Mouse (Mus musculus) right cerebral cortex, postnatal 10 days (tissue): ENCODE results near the gene Wwp2.

ENCODE experiments used
- DNase-seq, 2 experiments: peaks; one replicate each; pipeline ENCODE4 v3.0.0; 2021; ENCODE audit warnings: low spot score in 2 of 2

Wwp2 gene

DNA sequence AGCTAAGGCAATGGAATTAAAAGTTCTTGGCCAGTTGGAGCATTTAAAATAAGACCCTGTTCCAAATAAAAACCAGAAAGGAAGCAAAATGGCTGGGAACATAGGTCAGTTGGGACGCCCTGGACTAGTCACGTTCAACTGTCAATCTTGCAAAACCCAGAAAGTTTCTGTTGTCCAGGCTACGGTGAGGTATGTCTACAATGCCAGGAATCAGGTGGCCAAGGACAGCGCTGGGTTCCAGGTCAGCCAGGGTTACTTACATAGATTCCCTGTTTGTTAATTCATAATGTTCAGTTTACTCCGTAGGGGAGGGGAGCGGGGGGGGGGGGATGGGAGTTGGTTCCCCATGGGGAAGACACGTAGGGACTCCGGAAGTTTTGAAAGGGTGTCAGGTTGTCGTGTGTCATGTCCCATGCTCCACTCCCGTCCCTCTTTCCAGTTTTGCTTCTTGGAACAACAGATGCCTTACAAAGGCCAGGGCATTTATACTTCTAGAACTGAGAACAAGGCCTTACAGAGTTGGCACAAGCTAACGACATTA, 674 bp upstream of the Wwp2 start:
- no peak for DNase-seq

DNA sequence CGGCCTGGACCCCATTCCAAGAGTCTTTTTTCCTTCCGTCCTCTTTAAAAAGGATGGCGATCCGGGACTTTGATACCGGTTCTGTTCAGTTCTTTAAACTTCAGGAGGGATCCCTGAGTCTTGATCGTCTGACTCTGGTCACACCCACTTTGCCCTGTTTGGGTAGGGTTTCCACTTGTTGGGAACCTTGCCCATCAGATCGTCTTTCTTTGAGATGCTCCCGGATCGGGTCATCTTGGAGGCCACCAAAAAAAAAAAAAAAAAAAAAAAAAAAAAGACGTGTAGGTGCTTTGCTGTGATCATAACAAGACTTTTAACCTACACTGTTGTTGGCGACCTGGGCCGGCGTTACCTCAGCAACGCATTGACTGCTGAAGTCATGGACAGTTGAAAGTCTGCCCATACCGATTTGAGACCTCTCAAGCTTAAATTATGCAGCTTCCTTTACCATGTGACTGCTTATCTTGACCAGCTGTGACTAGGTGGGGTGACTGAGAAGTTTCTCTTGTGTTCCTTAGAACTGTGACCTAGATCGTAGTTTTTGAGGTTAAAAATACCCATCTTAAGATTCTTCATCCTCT, 766 bp downstream of the Wwp2 start:
- DNase-seq = no peak

DNA sequence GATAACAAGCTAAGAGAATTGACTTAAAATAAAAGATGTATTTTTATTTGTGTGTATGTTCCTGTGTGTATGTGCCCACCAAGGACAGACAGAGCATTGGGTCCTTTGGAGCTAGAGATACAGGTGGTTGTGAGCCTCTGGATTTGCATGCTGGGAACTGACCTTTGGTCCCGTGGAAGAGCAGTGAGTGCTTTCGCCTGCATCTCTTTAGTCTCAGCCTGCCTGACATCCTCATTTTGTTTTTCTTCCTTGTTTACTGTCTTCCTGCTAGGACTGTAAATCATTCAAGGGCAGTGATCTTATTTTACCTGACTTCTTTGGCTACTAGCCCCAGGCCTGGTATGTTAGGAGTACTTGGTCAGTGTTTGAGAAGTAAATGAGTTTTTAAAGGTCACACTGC, 1.5 kb downstream of the Wwp2 start:
- no peak for DNase-seq

DNA sequence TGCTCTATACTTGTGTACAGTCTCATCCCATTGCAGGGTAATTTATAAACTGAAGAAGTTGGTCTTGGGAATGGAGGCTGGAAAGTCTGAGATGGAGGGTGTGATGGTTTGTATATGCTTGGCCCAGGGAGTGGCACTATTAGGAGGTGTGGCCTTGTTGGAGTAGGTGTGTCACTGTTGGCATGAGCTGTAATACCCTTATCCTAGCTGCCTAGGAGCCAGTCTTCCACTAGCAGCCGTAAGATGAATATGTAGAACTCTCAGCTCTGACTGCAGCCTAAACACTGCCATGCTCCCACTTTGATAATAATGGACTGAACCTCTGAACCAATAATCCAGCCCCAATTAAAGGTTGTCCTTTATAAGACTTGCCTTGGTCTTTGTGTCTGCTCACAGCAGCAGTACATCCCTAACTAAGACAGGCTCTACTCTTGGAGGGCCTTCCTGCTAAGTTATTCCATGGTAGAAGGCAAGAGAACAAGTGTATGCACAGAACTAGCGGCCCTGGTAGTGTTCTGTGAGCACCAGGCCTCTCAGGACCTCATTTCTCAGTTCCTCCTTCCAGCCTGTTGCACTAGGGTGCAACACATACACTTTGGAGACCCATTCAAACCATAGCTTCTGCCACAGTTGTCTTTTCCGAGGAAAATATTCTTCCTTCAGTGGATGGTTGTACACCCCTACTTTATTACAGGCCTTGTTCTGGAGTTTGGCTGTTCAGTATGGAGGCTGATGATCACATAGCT, 3.9 kb downstream of the Wwp2 start:
- DNase-seq = no peak

DNA sequence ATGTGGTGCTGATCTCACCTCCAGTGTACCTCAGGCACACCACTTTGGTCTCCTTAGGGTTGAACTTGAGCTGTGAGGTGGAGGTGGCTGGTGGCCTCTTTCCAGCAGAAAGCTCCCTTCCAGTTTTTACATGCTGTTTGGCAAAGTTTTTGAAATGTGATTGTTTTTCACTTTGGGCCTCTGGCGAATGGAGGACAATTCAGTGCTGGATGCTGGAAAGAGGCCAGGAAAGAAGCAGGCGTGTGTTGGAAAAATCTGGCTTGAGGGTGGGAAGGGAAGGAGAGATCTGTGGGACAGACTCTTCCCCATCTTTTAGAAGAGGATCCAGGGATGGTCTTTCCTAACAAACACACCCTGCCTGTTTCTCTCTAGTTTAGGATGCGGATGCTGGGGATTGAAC, 8.5 kb downstream of the Wwp2 start:
- DNase-seq = no peak

DNA sequence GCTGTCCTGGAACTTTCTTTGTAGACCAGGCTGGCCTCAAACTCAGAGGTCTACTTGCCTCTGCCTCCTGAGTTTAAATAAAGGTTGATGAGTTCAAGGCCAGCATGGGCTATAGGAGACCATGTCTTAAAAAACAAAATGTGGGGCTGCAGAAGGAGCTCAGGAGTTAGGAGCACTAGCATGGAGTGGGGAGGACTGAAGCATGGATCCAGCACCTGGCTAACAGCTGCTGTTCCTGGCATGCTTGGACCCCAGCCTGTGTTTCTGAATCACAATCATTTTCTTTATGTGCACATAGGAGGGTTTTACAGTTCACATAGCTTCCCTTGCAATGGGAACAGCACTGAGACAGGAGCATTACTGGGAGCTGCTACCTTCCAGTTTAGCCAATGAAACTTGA, 11.5 kb downstream of the Wwp2 start:
- no peak for DNase-seq

DNA sequence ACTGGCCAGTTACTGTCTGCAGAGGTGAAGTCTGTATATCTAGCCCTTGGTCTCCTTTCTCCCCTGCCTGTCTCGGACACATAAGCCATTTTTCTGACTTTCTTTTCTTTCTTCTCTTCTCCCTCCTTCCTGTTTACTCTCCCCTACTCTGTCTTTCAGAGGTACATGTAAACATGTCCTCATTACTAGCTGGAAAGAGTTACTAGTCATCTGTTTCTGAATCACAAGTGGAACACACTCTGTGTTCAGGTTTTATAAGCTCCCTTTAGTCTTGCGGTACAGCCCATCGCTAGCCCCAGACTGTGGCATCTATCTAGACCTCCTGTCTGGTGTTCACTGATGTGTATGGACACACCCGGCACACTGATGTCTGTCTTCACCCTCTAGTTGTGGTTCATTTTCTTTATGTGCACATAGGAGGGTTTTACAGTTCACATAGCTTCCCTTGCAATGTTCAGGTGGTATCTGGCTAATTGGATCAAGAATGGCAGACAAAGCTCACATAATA, 12.3 kb downstream of the Wwp2 start:
- DNase-seq = no peak

DNA sequence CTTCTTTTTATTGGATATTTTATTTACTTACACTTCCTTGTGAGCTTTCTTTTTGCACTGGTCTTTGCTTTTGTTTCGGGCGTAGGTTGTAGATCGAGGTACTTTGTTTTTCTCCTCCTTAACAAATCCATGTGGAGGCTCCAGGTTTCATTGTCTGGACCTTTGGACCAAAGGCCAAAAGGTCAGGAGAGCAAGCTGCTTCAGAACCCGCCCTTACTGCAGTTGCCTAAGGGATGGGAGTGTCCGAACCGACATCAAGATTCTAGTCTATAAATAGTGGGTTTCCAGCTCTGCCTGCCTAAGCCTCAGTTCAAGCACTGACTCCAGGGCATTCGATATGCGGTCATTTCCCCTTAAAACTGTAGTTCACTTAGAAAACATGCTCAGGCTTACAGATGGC, 13.0 kb downstream of the Wwp2 start:
- DNase-seq = no peak

DNA sequence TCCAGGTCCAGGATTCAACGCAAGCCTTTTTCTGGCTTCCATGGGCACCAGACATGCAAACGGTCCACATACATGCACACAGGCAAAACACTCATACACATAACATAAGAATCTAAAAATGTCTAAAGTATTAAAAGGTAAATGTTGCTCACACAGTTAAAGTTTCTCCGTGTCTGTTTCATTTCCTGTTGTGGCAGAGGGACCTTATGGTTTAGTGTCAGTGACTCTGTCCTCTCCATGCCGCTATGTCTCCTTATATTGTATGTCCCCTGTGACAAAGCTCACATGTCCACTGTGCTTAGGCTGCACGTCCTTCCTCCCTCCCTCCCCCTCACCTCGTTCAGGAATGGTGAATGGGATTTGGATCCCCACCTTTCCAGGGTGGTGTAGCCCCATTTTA, 13.5 kb downstream of the Wwp2 start:
- DNase-seq = no peak

DNA sequence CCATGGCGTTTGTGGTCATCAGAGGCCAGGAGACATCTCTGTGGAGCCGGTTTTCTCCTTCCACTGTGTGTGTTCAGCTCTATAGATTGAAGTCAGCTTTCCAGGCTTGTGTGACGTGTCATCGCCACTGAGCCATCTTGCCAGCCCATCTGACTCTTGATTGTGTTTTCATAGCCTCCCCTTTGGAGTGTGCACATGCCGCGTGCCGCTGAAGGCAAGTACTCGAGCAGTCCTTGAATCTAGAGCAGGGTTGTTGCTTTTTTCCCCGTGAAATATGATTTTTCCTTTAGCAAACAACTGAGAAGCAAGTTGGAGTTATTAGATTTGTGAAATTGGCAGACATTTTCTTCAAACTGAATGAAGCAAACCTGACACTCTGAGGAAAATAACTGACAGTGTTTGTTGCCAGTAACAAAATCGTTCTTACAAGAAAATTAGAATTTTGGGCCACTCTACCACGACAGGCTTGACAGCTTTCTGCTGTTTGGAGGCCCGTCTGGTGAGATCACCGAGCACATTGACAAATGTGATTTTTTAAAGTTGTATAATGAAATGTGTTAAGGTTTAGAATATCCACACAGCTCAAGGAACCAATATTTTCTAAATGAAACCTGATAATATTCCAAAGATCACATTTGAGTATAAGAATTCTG, 15.4 kb downstream of the Wwp2 start:
- no peak for DNase-seq

DNA sequence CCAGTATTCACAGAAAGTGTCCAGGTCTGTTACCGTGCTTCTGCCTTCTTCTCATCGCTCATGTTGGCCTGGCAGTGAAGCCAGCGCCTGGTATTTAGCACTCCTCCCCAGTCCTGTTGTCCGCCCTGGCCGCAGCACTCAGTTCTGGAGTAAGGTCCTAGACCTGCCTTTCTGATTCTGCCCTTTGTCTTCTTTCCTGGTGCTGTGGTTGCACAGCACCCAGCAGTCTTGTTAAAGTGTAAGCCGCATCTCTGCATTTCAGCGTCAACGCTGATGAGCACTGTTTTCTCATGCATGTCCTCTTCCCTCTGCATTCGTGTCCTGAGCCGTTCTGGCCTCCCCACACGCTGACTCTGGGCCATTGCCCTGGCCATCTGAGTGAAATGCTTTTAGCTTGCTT, 17.2 kb downstream of the Wwp2 start:
- no peak for DNase-seq

DNA sequence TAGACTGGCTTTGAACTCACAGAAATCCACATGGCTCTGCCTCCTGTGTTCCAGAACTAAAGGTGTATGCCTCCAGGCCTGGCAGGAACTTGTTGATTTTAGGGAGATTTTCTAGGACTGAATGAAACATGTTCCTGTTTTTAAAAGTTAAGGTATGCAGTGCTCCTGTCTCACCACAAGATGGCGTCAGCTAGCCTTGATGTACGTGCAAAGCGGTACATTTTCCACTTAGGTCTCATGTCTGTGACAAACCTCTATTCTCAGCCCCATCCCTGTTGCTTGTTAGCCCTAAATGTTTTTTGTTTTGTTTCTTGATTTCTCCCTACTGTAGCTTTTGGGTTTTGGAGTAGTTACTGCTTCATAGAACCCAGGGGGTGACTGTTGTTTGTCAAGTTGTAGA, 19.1 kb downstream of the Wwp2 start:
- peak; percentile 70 to 75 for DNase-seq

DNA sequence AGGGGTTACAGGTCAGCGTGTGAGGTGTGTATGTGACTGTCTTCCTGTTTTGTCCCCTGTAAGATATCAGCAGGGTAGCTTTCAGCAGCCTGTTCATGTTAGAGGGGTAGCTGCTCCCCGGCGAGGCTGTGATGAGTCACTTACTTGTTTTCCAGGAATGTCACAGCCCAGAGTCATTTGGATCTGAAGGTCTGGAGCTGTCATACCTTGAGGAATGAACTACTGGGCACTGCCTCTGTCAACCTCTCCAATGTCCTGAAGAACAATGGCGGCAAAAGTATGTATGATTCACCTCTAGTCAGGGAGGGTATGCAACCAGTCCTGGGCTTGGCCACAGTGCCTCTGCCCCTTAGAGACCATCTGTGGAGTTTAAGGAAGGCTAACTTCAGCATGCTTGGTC, 21.6 kb downstream of the Wwp2 start:
- no peak for DNase-seq

DNA sequence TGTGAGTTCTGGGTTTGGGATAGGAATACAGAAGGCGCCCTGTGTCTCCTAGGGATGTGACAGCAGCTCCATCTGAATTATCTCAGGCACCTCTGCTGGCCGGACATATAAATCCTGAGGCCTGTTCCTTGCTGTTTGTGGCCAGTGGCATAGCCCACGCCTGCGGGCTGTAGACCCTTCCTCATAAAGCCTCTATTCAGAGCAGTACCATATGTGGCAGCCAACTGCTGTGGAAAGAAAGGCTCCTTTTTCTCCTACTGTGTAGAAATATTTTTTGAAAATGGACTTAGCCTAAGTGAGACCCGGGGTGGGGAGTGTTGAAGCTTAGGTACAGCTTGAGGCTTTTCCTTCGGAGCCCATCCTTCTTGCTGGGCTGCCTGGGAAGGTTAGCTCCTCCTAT, 22.1 kb downstream of the Wwp2 start:
- DNase-seq = no peak

DNA sequence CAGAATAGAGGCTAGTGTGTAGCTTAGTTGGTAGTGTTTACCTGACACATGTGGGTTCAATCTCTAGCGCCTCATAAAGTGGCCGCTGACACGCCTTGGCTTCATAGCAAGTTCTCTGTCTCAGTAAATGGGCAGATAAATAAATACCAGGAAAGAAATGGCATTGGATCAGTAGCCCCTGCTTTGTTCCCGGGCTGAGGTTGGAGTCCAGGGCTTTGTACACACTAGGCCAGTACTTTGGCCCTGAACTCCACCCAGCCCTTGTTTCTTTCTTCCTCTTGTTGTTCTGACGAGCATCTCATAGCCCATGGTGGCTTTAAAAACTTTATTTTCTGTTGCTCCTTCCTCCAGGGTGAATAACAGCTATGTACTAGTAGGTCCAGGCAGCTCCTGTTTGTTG, 26.3 kb downstream of the Wwp2 start:
- no peak for DNase-seq

DNA sequence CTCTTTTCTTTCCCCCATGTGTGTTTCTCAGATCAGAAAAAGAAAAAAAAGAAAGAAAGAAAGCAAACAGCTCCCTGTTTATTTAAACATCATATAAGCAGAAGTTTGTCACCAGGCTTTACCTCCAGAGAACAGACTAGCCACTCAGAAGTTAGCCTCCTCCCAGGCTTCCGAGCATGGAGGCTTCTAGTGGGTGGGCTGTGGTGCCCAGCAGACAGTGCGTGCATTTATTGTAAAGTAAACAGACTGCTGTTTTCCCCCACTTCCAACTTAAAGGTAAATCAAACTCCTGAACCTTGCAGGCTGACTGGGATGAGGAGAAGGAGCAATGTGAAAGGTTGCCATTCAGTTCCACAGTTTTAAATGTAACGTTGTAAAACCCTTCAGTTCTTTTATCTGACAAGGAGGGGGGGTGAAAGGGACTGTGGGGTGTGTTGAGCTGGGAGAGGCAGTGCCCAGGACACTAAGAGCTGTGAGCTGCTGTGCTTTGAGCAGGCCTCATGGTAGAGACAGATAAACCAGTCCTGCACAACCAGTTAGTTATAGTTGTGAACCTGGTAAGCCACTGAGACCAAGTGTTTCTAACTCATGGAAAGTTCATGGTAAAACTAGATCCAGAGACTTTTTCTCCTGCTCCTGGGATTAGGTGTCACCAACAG, 29.3 kb downstream of the Wwp2 start:
- DNase-seq = no peak

DNA sequence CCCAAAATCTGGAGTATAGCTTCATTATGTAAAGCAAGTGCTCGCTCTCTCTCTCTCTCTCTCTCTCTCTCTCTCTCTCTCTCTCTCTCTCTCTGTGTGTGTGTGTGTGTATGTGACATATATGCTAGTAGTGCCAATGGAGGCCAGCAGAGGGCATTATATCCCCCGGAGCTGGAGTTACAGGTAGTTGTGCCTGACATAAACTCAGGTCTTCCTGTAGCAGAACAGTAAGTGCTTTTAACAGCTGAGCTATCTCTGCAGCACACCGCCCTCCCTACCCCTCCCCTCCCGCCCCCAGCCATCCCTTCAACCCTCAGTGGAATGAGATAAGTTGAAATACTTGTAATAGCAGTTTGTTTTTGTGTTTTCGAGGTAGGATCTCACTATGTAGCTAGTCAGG, 30.5 kb downstream of the Wwp2 start:
- DNase-seq = no peak

DNA sequence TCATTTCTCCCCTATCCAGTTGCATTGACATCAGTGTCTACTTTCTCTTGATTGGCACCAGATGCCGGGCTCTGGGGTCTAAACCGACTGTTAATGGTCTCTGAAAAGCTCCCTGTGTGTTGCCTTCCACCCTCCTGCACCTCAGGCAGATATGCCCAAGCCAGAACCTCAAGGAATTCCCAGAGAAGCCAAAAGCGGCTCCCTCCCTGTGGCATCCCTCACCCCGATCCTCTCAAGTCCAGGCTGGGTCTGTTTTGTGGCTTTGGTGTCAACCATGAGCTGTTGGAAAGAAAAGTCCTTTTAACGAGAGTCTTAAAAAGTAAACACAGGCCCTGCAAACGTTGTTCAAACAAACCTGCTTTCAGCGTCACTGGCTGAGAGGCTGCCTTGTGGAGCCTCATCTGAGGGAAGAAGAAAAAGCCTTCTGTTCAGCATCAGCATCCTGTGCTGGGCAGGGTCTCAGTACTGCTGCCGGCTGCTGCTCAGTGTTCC, 32.7 kb downstream of the Wwp2 start:
- peak in 1 of 2 experiments; percentile 32 for DNase-seq

DNA sequence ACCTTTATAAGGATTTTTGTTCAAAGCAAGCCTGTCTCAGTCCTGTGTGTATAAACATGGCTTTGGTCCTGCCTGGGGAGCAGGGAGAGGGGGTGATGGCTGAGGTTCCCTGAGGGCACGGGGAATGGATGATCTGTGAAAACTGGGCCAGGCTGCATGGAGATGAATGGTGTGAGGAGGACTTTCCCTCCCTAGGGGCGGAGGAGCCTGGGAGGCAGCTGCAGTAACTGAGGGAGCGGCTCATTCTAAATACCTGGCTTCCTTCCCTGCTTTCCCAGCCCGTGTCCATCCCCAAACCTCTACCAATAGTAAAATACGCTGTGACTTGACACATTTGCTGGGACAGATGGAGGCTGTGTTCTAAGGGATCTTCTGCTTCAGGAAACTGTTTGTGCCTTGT, 34.1 kb downstream of the Wwp2 start:
- peak; percentile 31 to 42 for DNase-seq

DNA sequence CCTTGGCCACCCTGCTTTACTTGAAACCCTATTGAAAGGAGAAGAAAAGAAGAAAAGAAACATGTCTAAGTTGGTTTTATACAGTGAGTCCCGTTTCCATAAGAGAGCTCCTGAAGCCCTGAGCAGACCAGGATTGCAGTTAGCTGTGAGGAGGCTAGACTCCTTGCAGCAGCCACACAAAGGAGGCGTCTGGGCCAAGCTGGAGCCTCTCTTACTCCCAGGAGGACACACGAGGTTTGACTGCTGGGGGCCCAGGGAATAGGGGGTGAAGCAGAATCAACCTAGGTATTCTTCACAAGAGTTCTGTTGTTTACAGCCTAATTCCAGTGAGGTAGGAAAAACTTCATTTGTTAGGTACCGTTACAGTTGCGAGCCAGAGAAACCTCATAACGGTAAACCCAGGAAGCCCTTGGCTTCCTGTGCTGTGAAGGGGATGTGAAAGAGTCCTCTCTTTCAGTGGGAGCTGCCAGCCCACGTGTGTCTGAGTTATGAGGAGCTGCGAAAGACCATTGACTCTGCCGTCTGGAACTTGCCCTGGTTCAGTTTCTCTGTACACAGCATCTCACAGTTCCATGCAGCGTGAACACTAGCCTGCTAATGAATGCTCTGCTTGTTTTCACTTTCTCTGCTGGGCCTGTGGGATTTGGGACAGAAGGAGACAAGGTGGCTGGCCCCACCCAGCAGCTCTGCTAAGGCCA, 36.4 kb downstream of the Wwp2 start:
- peak; percentile 44 to 59 for DNase-seq

DNA sequence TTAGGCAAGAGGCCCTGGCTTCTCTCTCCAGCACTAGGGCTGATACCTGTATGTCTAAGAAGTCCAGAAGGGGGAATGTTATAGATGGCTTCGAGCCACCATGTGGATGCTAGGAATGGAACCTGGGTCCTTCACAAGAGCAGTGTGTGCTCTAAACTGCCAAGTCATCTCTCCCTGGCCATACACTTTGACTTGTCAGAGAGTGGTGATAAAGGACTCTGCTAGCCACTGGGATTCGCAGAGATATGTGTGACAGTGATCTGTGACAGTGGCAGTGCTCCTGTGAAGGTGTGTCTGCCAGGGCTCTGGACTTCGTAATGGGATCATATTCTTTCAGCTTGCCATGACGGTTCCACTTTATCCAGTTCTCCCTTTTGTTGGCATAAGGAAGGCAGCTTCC, 37.2 kb downstream of the Wwp2 start:
- no peak for DNase-seq

DNA sequence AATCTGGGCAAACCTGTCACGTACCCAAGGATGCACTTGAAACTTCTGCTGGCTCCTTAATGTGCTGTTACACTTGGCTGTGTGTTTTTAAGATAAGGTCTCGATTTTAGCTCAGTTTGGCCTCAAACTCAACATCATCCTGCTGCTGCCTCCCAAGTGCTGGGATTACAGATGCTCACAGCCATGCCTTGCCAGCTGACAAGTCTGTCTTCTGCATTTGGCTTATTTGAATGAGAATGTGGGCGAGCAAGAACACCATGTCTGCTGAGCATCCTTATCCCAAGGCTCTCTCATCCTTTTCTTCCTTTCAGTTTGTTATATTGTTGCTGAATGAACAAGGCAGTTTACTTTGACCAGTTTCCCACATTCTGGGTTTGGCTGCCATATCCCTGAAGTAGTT, 39.4 kb downstream of the Wwp2 start:
- DNase-seq = no peak
